Mouse (Mus musculus) hindbrain, embryonic 12.5 days (tissue): ENCODE data around the gene Snrpb. TPM values are rescaled to one million over a fixed set of nuclear protein-coding genes. Genes with fewer than 3 reads are reported as not detected.

Source experiments
- ATAC-seq: fragments of 200-750 bp; cut with Nextera tagmentation; 2 replicates; pipeline ENCODE4 v1.8.0; 2017; ENCODE audit warnings: moderate TSS enrichment; ENCODE audit not compliant: low FRiP score
- H3K27ac ChIP-seq: fragments of 300-500 bp; sonication (generic); 2 replicates; pipeline ENCODE4 v1.5.1; 2016; ENCODE audit warnings: mild to moderate bottlenecking
- H3K27me3 ChIP-seq: fragments of 300-500 bp; sonication (generic); 2 replicates; pipeline ENCODE4 v1.6.1; 2016; ENCODE audit warnings: mild to moderate bottlenecking
- H3K36me3 ChIP-seq: fragments of 300-500 bp; sonication (generic); 2 replicates; pipeline ENCODE4 v1.6.1; 2016; ENCODE audit warnings: mild to moderate bottlenecking
- H3K4me1 ChIP-seq: fragments of 300-500 bp; sonication (generic); 2 replicates; pipeline ENCODE4 v1.6.1; 2016
- H3K4me2 ChIP-seq: fragments of 300-500 bp; sonication (generic); replicated peaks from 2 replicates; pipeline ENCODE4 v1.6.1; 2016; ENCODE audit warnings: mild to moderate bottlenecking
- H3K4me3 ChIP-seq: fragments of 300-500 bp; sonication (generic); 2 replicates; pipeline ENCODE4 v1.5.1; 2016; ENCODE audit warnings: mild to moderate bottlenecking
- H3K9ac ChIP-seq: fragments of 300-500 bp; sonication (generic); 2 replicates; pipeline ENCODE4 v1.6.1; 2016; ENCODE audit warnings: mild to moderate bottlenecking, moderate library complexity
- H3K9me3 ChIP-seq: fragments of 300-500 bp; sonication (generic); replicated peaks from 2 replicates; pipeline ENCODE4 v1.6.1; 2016; ENCODE audit warnings: mild to moderate bottlenecking
- WGBS: fragments of 180-500 bp; shearing (Covaris S2); methylation state at CpG from one replicate; pipeline ENCODE4 v1.1.7; 2016; 5-methylcytosine and 5-hydroxymethylcytosine counted together
- polyA plus RNA-seq: library from polyadenylated mRNA; unstranded; fragments of >200 nt; fragmentation: Nextera tagmentation; extraction: Ambion mirVana; gene quantifications from 2 replicates; pipeline ENCODE4 v1.2.1, GENCODE M21; 2016

Snrpb gene
- polyA plus RNA-seq = 440 and 489 TPM in 2 replicates

- peaks cover 25% of the 10 kb centered on the region for H3K36me3 ChIP-seq
- H3K9ac ChIP-seq = peak within 1 kb of the TSS; percentile 99
- H3K4me3 ChIP-seq = peak within 1 kb of the TSS; percentile 97
- no peaks in the 10 kb centered on the region for H3K27me3 ChIP-seq
- H3K27ac ChIP-seq = peak within 1 kb of the TSS; percentile 97
- ATAC-seq = peak; percentile 93
- peaks cover 17% of the 10 kb centered on the region for H3K4me1 ChIP-seq
- H3K9me3 ChIP-seq = no peaks in the 10 kb centered on the region
- under 1% methylated on average over 80 of the region's 81 CpGs for whole genome bisulfite sequencing
- peak within 1 kb of the TSS; percentile 84 for H3K4me2 ChIP-seq
These were observed at the start of gene Snrpb for GRCm38 (mm10) chr2:130178706-130179506. Snrpb (minus strand) TSS chr2:130179403.

GRCm38 (mm10) chr2:130211581-130211980, 32.4 kb upstream of the Snrpb start:
- no peak overlapping the region for H3K4me2 ChIP-seq
- H3K27me3 ChIP-seq = no peaks in the 10 kb centered on the region
- H3K9me3 ChIP-seq = no peaks in the 10 kb centered on the region
- 84% methylated on average over 2 of the region's 2 CpGs for WGBS
- no peak overlapping the region for H3K27ac ChIP-seq
- no peaks in the 10 kb centered on the region for H3K4me1 ChIP-seq
- no peaks in the 10 kb centered on the region for H3K36me3 ChIP-seq
- ATAC-seq = no peak
- no peak overlapping the region for H3K4me3 ChIP-seq
- no peak overlapping the region for H3K9ac ChIP-seq

GRCm38 (mm10) chr2:130209636-130210035, 30.4 kb upstream of the Snrpb start:
- H3K9ac ChIP-seq = no peak overlapping the region
- H3K27ac ChIP-seq = no peak overlapping the region
- no peaks in the 10 kb centered on the region for H3K27me3 ChIP-seq
- H3K4me2 ChIP-seq = no peak overlapping the region
- WGBS = 95% methylated on average over 3 of the region's 3 CpGs
- H3K4me3 ChIP-seq = no peak overlapping the region
- no peaks in the 10 kb centered on the region for H3K36me3 ChIP-seq
- no peaks in the 10 kb centered on the region for H3K4me1 ChIP-seq
- H3K9me3 ChIP-seq = no peaks in the 10 kb centered on the region
- ATAC-seq = no peak

- no peak overlapping the region for H3K9ac ChIP-seq
- H3K4me3 ChIP-seq = no peak overlapping the region
- WGBS = 86% methylated on average over 3 of the region's 3 CpGs
- H3K4me2 ChIP-seq = no peak overlapping the region
- ATAC-seq = no peak
- no peak overlapping the region for H3K27ac ChIP-seq
- H3K4me1 ChIP-seq = no peaks in the 10 kb centered on the region
- no peaks in the 10 kb centered on the region for H3K27me3 ChIP-seq
- H3K36me3 ChIP-seq = no peaks in the 10 kb centered on the region
- H3K9me3 ChIP-seq = no peaks in the 10 kb centered on the region
These were observed 28.8 kb upstream of the Snrpb start for GRCm38 (mm10) chr2:130207996-130208395.

- WGBS = 75% methylated on average over 2 of the region's 2 CpGs
- Histone ChIP-seq H3K27ac (no peak overlapping the region), H3K4me2 (no peak overlapping the region), H3K4me3 (no peak overlapping the region), H3K27me3 (no peaks in the 10 kb centered on the region), H3K9ac (no peak overlapping the region), H3K4me1 (no peaks in the 10 kb centered on the region), H3K9me3 (no peaks in the 10 kb centered on the region), H3K36me3 (no peaks in the 10 kb centered on the region)
- no peak for ATAC-seq
These were observed 28.2 kb upstream of the Snrpb start for GRCm38 (mm10) chr2:130207376-130207775.

GRCm38 (mm10) chr2:130200961-130201360, 21.8 kb upstream of the Snrpb start:
- H3K27me3 ChIP-seq = no peaks in the 10 kb centered on the region
- 69% methylated on average over 5 of the region's 5 CpGs for WGBS
- H3K36me3 ChIP-seq = no peaks in the 10 kb centered on the region
- H3K4me3 ChIP-seq = no peak overlapping the region
- no peak overlapping the region for H3K4me2 ChIP-seq
- H3K9ac ChIP-seq = no peak overlapping the region
- no peak overlapping the region for H3K27ac ChIP-seq
- peaks cover 4% of the 10 kb centered on the region; the same call in 1 of the 2 replicates for H3K9me3 ChIP-seq
- ATAC-seq = no peak
- H3K4me1 ChIP-seq = no peaks in the 10 kb centered on the region; the same call in 1 of the 2 replicates

GRCm38 (mm10) chr2:130194894-130195293, 15.7 kb upstream of the Snrpb start, which contains the start of gene Tmc2:
Tmc2 (plus strand) TSS chr2:130195194.
- Histone ChIP-seq H3K4me2 (no peak within 1 kb of the TSS), H3K4me3 (no peak within 1 kb of the TSS), H3K27me3 (no peaks in the 10 kb centered on the region), H3K27ac (no peak within 1 kb of the TSS), H3K9me3 (peaks cover 4% of the 10 kb centered on the region), H3K4me1 (no peaks in the 10 kb centered on the region), H3K36me3 (no peaks in the 10 kb centered on the region), H3K9ac (no peak within 1 kb of the TSS)
- no peak for ATAC-seq
- 96% methylated on average over 16 of the region's 16 CpGs for WGBS

- H3K27me3 ChIP-seq = no peaks in the 10 kb centered on the region
- H3K4me2 ChIP-seq = no peak overlapping the region
- no peak for ATAC-seq
- no peaks in the 10 kb centered on the region; the same call in 1 of the 2 replicates for H3K9me3 ChIP-seq
- H3K4me3 ChIP-seq = no peak overlapping the region
- H3K4me1 ChIP-seq = no peaks in the 10 kb centered on the region
- no peak overlapping the region for H3K9ac ChIP-seq
- no peak overlapping the region for H3K27ac ChIP-seq
- 87% methylated on average over 12 of the region's 12 CpGs for WGBS
- no peaks in the 10 kb centered on the region for H3K36me3 ChIP-seq
These were observed 9.2 kb upstream of the Snrpb start for GRCm38 (mm10) chr2:130188391-130188790.

GRCm38 (mm10) chr2:130179507-130180019, 360 bp upstream of the Snrpb start:
- no peaks in the 10 kb centered on the region for H3K9me3 ChIP-seq
- H3K27me3 ChIP-seq = no peaks in the 10 kb centered on the region
- H3K9ac ChIP-seq = peak overlapping the region; percentile 53
- H3K27ac ChIP-seq = peak overlapping the region; percentile 97
- peak; percentile 78 for ATAC-seq
- H3K4me3 ChIP-seq = peak overlapping the region; percentile 97
- peaks cover 17% of the 10 kb centered on the region for H3K4me1 ChIP-seq
- H3K4me2 ChIP-seq = peak overlapping the region; percentile 84
- H3K36me3 ChIP-seq = peaks cover 18% of the 10 kb centered on the region
- WGBS = 1% methylated on average over 15 of the region's 15 CpGs

GRCm38 (mm10) chr2:130178381-130178705, 860 bp downstream of the Snrpb start:
- peak overlapping the region; percentile 97 for H3K4me3 ChIP-seq
- 2% methylated on average over 11 of the region's 11 CpGs for WGBS
- peak overlapping the region; percentile 99 for H3K9ac ChIP-seq
- ATAC-seq = no peak
- H3K9me3 ChIP-seq = no peaks in the 10 kb centered on the region
- peaks cover 17% of the 10 kb centered on the region for H3K4me1 ChIP-seq
- peak overlapping the region; percentile 84 for H3K4me2 ChIP-seq
- H3K27ac ChIP-seq = peak overlapping the region; percentile 97
- peaks cover 30% of the 10 kb centered on the region for H3K36me3 ChIP-seq
- H3K27me3 ChIP-seq = no peaks in the 10 kb centered on the region

- H3K4me1 ChIP-seq = peaks cover 17% of the 10 kb centered on the region
- peak overlapping the region; percentile 84 for H3K4me2 ChIP-seq
- no peaks in the 10 kb centered on the region for H3K9me3 ChIP-seq
- peak overlapping the region; percentile 57; the same call in 1 of the 2 replicates for H3K9ac ChIP-seq
- H3K27me3 ChIP-seq = no peaks in the 10 kb centered on the region
- peaks cover 45% of the 10 kb centered on the region for H3K36me3 ChIP-seq
- 82% methylated on average over 8 of the region's 8 CpGs for WGBS
- ATAC-seq = no peak
- H3K4me3 ChIP-seq = no peak overlapping the region
- no peak overlapping the region for H3K27ac ChIP-seq
These were observed 2.4 kb downstream of the Snrpb start for GRCm38 (mm10) chr2:130176820-130177219.

GRCm38 (mm10) chr2:130171674-130172073, 7.5 kb downstream of the Snrpb start:
- no peak for ATAC-seq
- Histone ChIP-seq H3K9ac (no peak overlapping the region), H3K9me3 (no peaks in the 10 kb centered on the region), H3K27me3 (no peaks in the 10 kb centered on the region), H3K36me3 (peaks cover 70% of the 10 kb centered on the region), H3K4me3 (no peak overlapping the region), H3K27ac (no peak overlapping the region), H3K4me2 (no peak overlapping the region), H3K4me1 (peaks cover 3% of the 10 kb centered on the region)
- 83% methylated on average over 2 of the region's 2 CpGs for WGBS

- WGBS = 59% methylated on average over 3 of the region's 3 CpGs
These were observed 11.3 kb downstream of the Snrpb start for GRCm38 (mm10) chr2:130167861-130168260.

More at GRCm38 (mm10) chr2:130167861-130168260, 11.3 kb downstream of the Snrpb start:
- no peak overlapping the region for H3K4me3 ChIP-seq
- H3K4me2 ChIP-seq = no peak overlapping the region
- ATAC-seq = no peak
- peaks cover 39% of the 10 kb centered on the region for H3K36me3 ChIP-seq
- no peak overlapping the region for H3K9ac ChIP-seq
- no peaks in the 10 kb centered on the region for H3K9me3 ChIP-seq
- no peak overlapping the region for H3K27ac ChIP-seq
- H3K4me1 ChIP-seq = no peaks in the 10 kb centered on the region
- no peaks in the 10 kb centered on the region for H3K27me3 ChIP-seq
